Mouse (Mus musculus) bone marrow macrophage, adult 2 months (primary cell): ENCODE measurements at regions not wholly inside any gene's neighbourhood (a gene's known extent, or its start where the extent isn't known, plus 50 kb on each side); places are given as distances from the start of the nearest gene placed in this dataset.
"Not testable (repeated sequence)": the region's sequence is repeated elsewhere in the genome, so short reads cannot be mapped to it uniquely, and the experiment has no call there.

Experiments used
- CTCF ChIP-seq: IDR thresholded peaks from 2 replicates; pipeline ENCODE4 v1.5.1; 2012; ENCODE audit warnings: low read depth, mild to moderate bottlenecking, low read length, moderate library complexity
- POLR2A ChIP-seq: IDR thresholded peaks from 2 replicates; pipeline ENCODE4 v1.6.1; 2012; ENCODE audit warnings: mild to moderate bottlenecking, low read depth, low read length, borderline replicate concordance

DNA sequence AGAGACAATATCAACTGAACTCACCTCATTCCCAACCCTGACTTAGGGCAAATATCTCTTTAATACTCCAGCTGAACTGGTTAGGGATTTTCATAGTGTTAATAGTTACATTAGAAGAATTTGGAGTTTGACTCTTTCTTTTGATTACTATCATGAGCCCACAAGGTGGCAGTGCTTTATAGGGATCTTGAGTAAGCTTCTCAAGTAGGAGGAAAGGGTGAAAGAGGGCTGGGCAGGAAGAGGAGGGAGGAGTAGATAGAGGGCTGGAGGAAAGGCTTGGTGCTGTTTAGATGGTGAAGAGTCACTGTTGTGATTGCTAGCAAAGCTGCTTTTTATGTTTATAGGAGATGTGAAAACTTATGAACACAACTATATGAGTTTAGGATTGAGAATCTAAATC is 595.4 kb upstream of the Olfr1507 start:
- not testable (repeated sequence) for TF ChIP-seq CTCF, POLR2A
